Mouse (Mus musculus): ENCODE data around the gene Arhgap30.

GRCm38 (mm10) chr1:171441466-171442412 is 53.0 kb downstream of the Arhgap30 start:
- TF ChIP-seq GATA1 (IDR thresholded peaks at IDR 0.05; ENCODE audit: borderline replicate concordance, low read length) (no peak; the same call in 2 of the 3 replicates), FLI1 (IDR thresholded peaks at IDR 0.05; ENCODE audit: low read length) (peak; percentile 29; the same call in 1 of the 2 replicates)

Measured in megakaryocyte, embryonic 14.5 days (primary cell).